Mouse (Mus musculus): ENCODE data around the gene Acbd3. TPM values are rescaled to one million over a fixed set of nuclear protein-coding genes. Genes with fewer than 3 reads are reported as not detected.

The Acbd3 gene
- polyA plus RNA-seq, 1 experiment from 2014 or later, result 27.1 TPM

DNA sequence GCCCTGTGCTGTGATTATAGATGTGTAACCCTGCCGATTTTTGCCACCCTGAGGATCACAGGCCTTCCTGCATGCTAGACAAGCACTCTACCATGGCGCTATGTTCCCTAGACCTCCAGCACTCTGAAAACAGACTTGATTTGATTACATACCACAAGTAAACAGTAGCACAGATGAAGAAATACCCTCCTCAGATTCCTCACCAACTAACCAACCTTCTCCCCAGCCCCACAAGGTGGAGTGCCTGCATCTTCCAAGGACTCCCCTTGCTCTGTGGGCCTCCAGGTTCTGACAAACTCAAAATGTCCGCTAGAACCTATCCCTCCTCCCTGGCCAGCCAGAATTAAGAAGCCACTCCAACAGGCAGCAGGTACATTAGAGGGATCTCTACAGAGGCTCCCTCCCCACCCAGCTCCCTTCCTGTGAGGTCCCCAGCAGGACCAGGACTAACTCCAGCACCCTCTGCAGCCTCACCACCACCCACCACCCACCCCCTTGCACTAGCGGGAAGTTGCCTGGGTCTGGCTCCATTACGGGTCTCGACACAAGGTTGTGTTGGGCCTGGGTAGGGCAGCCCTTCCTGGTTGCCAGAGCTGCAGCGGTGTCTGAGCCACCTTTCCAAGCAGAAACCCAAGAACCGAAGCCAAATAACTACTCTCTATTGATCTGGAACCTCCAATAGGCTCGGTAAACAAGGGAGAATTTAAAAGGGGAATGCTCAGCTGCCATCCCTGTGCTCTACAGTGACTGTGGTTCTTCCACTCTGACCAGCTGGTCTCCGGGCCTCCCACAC lies 41.9 kb downstream of the Acbd3 start:
- WGBS, result 17% methylated on average over 10 of the region's 10 CpGs
- Histone ChIP-seq H3K4me2 (replicated peaks) (peak overlapping the region; percentile 81), H3K27ac (peak overlapping the region; percentile 71), H3K9me3 (ENCODE audit: control insufficient read depth, low read length) (no peaks in the 10 kb centered on the region), H3K27me3 (ENCODE audit: control insufficient read depth, insufficient read depth, low read length) (no peaks in the 10 kb centered on the region), H3K4me1 (replicated peaks; ENCODE audit: control insufficient read depth, insufficient read depth, low read length) (peaks cover 21% of the 10 kb centered on the region), H3K36me3 (replicated peaks; ENCODE audit: control insufficient read depth, insufficient read depth) (no peaks in the 10 kb centered on the region), H3K9ac (peak overlapping the region; percentile 69), H3K4me3 (replicated peaks; ENCODE audit: low read length) (peak overlapping the region; percentile 47)
- ATAC-seq (ENCODE audit: low FRiP score) (peak; percentile 19), DNase-seq (ENCODE audit: low spot score) (no peak)

DNA sequence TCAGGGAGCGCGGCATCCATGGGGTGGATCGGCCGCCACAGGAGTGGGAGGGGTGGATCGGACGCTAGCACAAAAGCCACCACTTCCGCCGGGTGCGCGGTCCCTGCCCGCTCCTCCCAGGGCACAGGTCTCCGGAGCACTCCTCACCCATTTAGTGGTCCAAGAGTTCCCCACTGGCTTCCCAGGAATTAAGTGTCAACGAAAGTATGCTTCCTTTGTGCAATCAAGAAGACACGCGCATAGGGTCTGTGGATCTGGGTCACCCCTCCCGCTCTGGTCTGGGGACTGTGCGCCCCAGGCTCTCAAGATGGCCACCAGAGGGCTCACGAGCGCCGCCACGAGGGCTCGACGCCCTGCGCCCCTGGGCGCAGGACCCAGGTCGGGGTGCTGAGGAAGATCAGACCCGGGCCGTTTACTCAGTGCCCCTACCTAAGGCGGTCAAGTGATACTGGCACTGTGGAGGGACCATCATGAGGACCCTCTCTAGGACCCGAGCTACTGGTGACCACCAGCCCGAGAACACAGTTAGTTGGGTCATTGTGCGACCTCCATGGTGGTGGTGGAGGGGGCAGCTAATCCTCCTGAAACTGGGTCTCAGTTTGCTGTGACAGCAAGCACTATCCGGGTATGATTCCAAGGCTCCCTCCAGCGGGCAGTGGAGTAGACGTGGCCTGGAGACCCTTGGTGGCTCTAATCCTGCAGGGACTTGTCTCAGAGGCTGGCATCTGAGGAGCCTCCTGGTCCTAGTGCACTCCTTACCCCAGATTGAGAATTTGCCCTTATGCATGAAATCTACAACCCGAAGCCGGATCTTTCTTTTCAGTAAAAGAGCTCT lies 42.7 kb downstream of the Acbd3 start:
- no peaks in the 10 kb centered on the region for H3K9me3 ChIP-seq (ENCODE audit: control insufficient read depth, low read length)
- no peaks in the 10 kb centered on the region for H3K36me3 ChIP-seq (replicated peaks; ENCODE audit: control insufficient read depth, insufficient read depth)
- peaks cover 17% of the 10 kb centered on the region for H3K4me1 ChIP-seq (replicated peaks; ENCODE audit: control insufficient read depth, insufficient read depth, low read length)
- peak overlapping the region; percentile 71 for H3K27ac ChIP-seq
- no peaks in the 10 kb centered on the region for H3K27me3 ChIP-seq (ENCODE audit: control insufficient read depth, insufficient read depth, low read length)
- peak overlapping the region; percentile 81 for H3K4me2 ChIP-seq (replicated peaks)
- ATAC-seq (ENCODE audit: low FRiP score), result peak; percentile 87
- peak overlapping the region; percentile 69 for H3K9ac ChIP-seq
- peak overlapping the region; percentile 47 for H3K4me3 ChIP-seq (replicated peaks; ENCODE audit: low read length)
- WGBS, result 3% methylated on average over 37 of the region's 37 CpGs
- DNase-seq (ENCODE audit: low spot score), result peak; percentile 74

DNA sequence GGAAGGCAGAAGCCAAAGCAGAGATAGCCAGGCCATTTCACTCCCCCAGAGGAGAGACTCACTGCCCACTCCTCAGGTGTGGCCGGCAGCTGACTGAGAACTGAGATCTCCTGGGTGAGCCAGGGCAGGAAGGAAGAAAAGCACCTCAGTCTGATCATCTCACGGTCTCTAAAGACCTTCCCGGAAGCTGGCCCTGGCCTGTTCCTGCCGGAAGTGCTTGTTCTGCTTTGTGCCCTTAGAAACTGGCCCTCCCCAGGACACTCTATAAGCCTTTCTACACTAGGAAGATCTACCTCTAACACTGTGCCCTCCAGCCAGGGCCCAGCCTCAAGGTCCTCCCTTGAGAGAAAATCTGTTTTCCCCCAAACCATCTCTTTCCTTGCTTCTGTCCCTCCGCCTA lies 45.5 kb downstream of the Acbd3 start:
- Histone ChIP-seq H3K36me3 (replicated peaks; ENCODE audit: control insufficient read depth, insufficient read depth) (no peaks in the 10 kb centered on the region), H3K27ac (no peak overlapping the region), H3K4me2 (replicated peaks) (no peak overlapping the region), H3K27me3 (ENCODE audit: control insufficient read depth, insufficient read depth, low read length) (no peaks in the 10 kb centered on the region), H3K9ac (no peak overlapping the region), H3K4me1 (replicated peaks; ENCODE audit: control insufficient read depth, insufficient read depth, low read length) (peaks cover 16% of the 10 kb centered on the region), H3K4me3 (replicated peaks; ENCODE audit: low read length) (no peak overlapping the region), H3K9me3 (ENCODE audit: control insufficient read depth, low read length) (no peaks in the 10 kb centered on the region)
- WGBS, result 77% methylated on average over 5 of the region's 5 CpGs
- DNase-seq (ENCODE audit: low spot score), result no peak
- no peak for ATAC-seq (ENCODE audit: low FRiP score)

DNA sequence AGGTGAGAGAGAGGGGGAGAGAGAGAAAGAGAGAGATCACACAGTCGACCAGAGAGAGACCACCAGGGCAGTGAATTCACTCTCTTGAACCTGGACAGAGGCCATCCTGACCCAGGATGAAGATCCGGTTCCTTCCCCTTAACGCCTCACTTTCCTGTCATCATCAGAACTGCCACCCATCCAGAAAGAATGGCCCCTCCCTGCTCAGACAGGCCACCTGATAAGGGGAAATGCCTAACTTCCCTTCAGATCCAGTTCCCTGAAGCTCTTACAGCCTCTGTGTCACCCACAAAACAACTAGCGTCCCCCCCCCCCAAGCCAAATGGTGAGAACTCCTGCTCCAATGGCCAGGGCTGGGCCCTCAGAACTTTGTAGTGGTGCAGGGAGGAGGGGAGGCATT lies 45.9 kb downstream of the Acbd3 start:
- Histone ChIP-seq H3K4me2 (replicated peaks) (no peak overlapping the region), H3K4me3 (replicated peaks; ENCODE audit: low read length) (no peak overlapping the region), H3K36me3 (replicated peaks; ENCODE audit: control insufficient read depth, insufficient read depth) (no peaks in the 10 kb centered on the region), H3K4me1 (replicated peaks; ENCODE audit: control insufficient read depth, insufficient read depth, low read length) (peaks cover 16% of the 10 kb centered on the region), H3K9me3 (ENCODE audit: control insufficient read depth, low read length) (no peaks in the 10 kb centered on the region), H3K27me3 (ENCODE audit: control insufficient read depth, insufficient read depth, low read length) (no peaks in the 10 kb centered on the region), H3K9ac (no peak overlapping the region), H3K27ac (no peak overlapping the region)
- ATAC-seq (ENCODE audit: low FRiP score), result no peak
- no peak for DNase-seq (ENCODE audit: low spot score)
- WGBS, result 68% methylated on average over 4 of the region's 4 CpGs

DNA sequence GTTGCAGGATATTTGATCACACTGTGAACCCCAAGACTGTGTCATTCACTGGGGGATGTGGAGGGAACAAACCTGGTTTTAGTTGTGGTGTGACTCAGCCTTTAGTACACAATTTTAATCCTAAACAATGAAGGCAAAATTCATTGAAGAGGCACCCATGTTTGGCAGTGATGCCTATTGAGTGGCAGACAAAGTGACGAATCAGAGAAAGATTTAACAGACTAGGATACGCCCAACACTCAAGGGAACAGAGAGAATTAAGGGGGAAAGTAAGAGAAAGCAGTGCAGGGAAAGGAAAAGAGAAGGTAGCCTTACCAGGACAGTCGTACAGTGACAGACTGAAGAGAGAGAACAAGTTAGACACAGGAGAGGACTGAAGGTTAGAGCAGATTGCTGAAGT lies 46.4 kb downstream of the Acbd3 start:
- H3K4me1 ChIP-seq (replicated peaks; ENCODE audit: control insufficient read depth, insufficient read depth, low read length), result peaks cover 16% of the 10 kb centered on the region
- no peaks in the 10 kb centered on the region for H3K27me3 ChIP-seq (ENCODE audit: control insufficient read depth, insufficient read depth, low read length)
- no peak overlapping the region for H3K4me2 ChIP-seq (replicated peaks)
- no peak overlapping the region for H3K4me3 ChIP-seq (replicated peaks; ENCODE audit: low read length)
- ATAC-seq (ENCODE audit: low FRiP score), result no peak
- no peaks in the 10 kb centered on the region for H3K9me3 ChIP-seq (ENCODE audit: control insufficient read depth, low read length)
- H3K9ac ChIP-seq, result no peak overlapping the region
- WGBS, result 94% methylated on average over 3 of the region's 3 CpGs
- no peak for DNase-seq (ENCODE audit: low spot score)
- H3K36me3 ChIP-seq (replicated peaks; ENCODE audit: control insufficient read depth, insufficient read depth), result no peaks in the 10 kb centered on the region
- H3K27ac ChIP-seq, result no peak overlapping the region

DNA sequence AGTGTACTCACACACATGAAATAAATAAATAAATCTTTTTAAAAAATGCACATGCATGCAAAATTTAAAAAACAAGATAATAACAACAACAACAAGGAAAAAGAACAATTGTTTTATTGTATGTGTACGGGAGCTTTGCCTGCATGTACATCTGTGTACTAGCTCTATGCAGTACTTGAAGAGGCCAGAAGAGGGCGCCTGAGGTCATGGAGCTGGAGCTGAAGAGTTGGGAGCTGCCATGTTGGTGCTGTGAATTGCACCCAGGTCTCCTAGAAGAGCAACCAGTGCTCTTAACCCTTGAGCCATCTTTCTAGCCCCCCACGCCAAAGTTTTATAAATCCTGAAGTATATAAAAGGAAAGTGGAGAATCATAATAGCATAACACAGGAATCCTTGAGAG lies 48.8 kb downstream of the Acbd3 start:
- Histone ChIP-seq H3K27me3 (ENCODE audit: control insufficient read depth, insufficient read depth, low read length) (no peaks in the 10 kb centered on the region), H3K36me3 (replicated peaks; ENCODE audit: control insufficient read depth, insufficient read depth) (no peaks in the 10 kb centered on the region), H3K4me2 (replicated peaks) (no peak overlapping the region), H3K9me3 (ENCODE audit: control insufficient read depth, low read length) (no peaks in the 10 kb centered on the region), H3K27ac (no peak overlapping the region), H3K9ac (no peak overlapping the region), H3K4me1 (replicated peaks; ENCODE audit: control insufficient read depth, insufficient read depth, low read length) (0 out of 2 replicates have a peak, but pooled peaks cover 6% of the 10 kb centered on the region), H3K4me3 (replicated peaks; ENCODE audit: low read length) (no peak overlapping the region)
- no peak for DNase-seq (ENCODE audit: low spot score)
- 66% methylated on average over 3 of the region's 3 CpGs for WGBS
- no peak for ATAC-seq (ENCODE audit: low FRiP score)

DNA sequence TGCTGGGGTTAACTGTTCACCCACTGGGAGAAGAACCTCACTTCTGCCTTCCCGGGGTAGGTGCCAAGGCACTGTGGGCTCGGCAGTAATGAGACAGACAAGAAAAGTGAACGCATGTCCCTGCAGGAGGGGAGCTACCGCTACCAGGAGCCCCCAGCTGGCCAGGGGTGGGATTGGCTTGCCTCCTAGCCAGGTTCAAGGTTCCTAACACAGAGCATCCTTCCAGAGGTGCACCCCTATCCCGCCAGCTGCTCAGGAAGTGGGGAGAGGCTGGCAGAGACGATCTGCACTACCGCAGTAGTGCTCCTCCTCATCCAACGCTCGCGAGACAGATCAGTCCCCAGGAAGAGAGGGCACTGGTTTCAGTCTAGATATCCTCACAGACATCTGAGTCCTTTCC lies 49.5 kb downstream of the Acbd3 start:
- H3K4me3 ChIP-seq (replicated peaks; ENCODE audit: low read length), result no peak overlapping the region
- no peak overlapping the region for H3K9ac ChIP-seq
- H3K4me1 ChIP-seq (replicated peaks; ENCODE audit: control insufficient read depth, insufficient read depth, low read length), result 0 out of 2 replicates have a peak, but pooled peaks cover 6% of the 10 kb centered on the region
- H3K9me3 ChIP-seq (ENCODE audit: control insufficient read depth, low read length), result no peaks in the 10 kb centered on the region
- ATAC-seq (ENCODE audit: low FRiP score) (no peak), DNase-seq (ENCODE audit: low spot score) (no peak)
- no peak overlapping the region for H3K27ac ChIP-seq
- 84% methylated on average over 10 of the region's 10 CpGs for WGBS
- no peak overlapping the region for H3K4me2 ChIP-seq (replicated peaks)
- H3K27me3 ChIP-seq (ENCODE audit: control insufficient read depth, insufficient read depth, low read length), result no peaks in the 10 kb centered on the region
- H3K36me3 ChIP-seq (replicated peaks; ENCODE audit: control insufficient read depth, insufficient read depth), result no peaks in the 10 kb centered on the region

DNA sequence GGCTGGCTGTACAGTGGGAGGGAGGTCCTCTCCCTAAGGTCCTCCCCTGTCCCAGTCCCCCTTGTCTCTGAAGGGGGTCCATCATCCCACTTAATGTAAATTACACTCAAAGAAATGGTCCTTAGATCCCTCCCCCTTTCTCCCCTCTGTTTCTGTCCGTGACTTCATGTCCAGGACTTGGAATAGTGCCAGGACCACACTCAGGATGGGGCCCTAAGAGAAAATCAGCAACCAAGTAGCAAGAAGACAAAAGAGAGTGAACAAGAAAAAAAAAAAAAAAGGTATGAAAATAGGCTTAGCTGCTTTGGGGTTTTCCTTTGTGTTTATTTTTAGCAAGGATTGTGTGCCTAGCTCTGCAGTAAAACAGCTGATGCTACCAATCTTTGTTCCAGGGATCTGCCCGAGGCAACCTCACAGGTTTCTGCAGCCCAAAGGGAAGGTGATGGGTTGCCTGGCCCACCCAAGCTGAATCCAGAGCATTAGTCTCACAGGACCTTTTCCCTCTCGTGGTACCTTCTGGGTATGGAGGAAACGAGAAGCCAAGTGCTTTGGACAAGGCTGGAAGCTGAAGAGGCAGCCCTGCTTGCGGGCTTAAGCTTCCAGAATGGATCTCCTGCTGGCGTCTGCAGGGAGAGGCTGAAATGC lies 50.1 kb downstream of the Acbd3 start:
- Histone ChIP-seq H3K9ac (no peak overlapping the region), H3K27me3 (ENCODE audit: control insufficient read depth, insufficient read depth, low read length) (no peaks in the 10 kb centered on the region), H3K36me3 (replicated peaks; ENCODE audit: control insufficient read depth, insufficient read depth) (no peaks in the 10 kb centered on the region), H3K27ac (no peak overlapping the region), H3K9me3 (ENCODE audit: control insufficient read depth, low read length) (no peaks in the 10 kb centered on the region), H3K4me1 (replicated peaks; ENCODE audit: control insufficient read depth, insufficient read depth, low read length) (0 out of 2 replicates have a peak, but pooled peaks cover 6% of the 10 kb centered on the region), H3K4me2 (replicated peaks) (no peak overlapping the region), H3K4me3 (replicated peaks; ENCODE audit: low read length) (no peak overlapping the region)
- 61% methylated on average over 6 of the region's 6 CpGs for WGBS
- ATAC-seq (ENCODE audit: low FRiP score), result no peak
- no peak for DNase-seq (ENCODE audit: low spot score)

DNA sequence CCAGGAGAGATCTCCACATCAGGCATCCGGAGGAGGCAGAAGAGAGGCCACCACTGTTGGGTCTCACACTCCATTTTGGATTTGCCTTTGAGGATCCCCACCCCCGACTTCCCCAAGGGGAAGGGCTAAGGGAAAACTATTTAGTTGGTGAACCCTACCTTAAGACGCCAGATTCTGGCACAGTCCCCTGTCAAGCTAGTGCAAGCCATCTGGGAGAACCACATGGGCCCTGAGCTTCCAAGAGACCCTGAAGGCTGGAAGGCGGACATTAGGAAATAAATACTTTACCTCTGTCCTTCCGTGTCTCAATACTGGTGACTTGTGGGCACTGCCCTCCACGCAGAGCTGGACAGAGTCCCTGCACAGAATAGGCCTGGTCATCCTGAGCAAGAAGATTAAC lies 50.7 kb downstream of the Acbd3 start:
- no peak for DNase-seq (ENCODE audit: low spot score)

More for the DNA sequence above, 50.7 kb downstream of the Acbd3 start:
- no peak for ATAC-seq (ENCODE audit: low FRiP score)
- H3K4me1 ChIP-seq (replicated peaks; ENCODE audit: control insufficient read depth, insufficient read depth, low read length), result 0 out of 2 replicates have a peak, but pooled peaks cover 6% of the 10 kb centered on the region
- H3K9me3 ChIP-seq (ENCODE audit: control insufficient read depth, low read length), result no peaks in the 10 kb centered on the region
- H3K4me3 ChIP-seq (replicated peaks; ENCODE audit: low read length), result no peak overlapping the region
- no peak overlapping the region for H3K4me2 ChIP-seq (replicated peaks)
- no peak overlapping the region for H3K27ac ChIP-seq
- H3K36me3 ChIP-seq (replicated peaks; ENCODE audit: control insufficient read depth, insufficient read depth), result no peaks in the 10 kb centered on the region
- WGBS, result 84% methylated on average over 6 of the region's 6 CpGs
- H3K9ac ChIP-seq, result no peak overlapping the region
- no peaks in the 10 kb centered on the region for H3K27me3 ChIP-seq (ENCODE audit: control insufficient read depth, insufficient read depth, low read length)
